Mouse (Mus musculus): ENCODE data around the gene Gdpd4. TPM values are rescaled to one million over a fixed set of nuclear protein-coding genes. Genes with fewer than 3 reads are reported as not detected.

Gene Gdpd4
- total and polyA plus RNA-seq, 3 experiments: not detected

DNA sequence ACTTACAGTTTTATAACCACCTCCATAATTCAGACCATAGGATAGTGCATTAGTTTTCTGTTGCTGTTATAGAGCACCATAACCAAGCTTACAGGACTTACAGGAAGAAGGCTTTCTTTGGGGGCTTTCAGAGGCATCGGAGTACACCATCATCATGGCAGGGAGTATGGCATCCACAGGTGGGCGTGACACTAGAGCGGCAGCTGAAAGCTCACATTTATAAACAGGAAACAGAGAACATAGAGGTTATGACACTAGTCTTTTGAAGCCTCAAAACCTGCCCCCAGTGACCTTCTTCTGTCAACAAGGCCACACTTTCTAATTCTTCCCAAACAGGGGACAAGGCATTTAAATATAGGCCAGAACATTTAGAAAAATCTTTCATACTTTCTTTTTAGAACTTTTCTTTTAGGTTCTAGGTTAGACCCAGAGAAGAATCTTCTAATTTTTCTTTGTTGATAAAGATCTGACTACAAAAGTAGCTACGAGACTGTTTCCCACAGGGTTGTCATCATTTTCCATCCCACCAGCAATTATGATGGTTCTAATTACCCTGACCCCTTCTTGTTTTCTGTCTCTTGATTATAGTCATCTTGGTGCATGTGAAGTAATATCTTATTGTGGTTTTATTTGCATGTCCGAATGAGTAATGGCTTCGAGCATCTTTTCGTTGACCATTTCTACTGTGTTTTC is 41.8 kb upstream of the Gdpd4 start:
- no peak overlapping the region for H3K9ac ChIP-seq (ENCODE audit: control insufficient read depth, low read depth, low read length, poor library complexity, severe bottlenecking)
- no peaks in the 10 kb centered on the region for H3K9me3 ChIP-seq (replicated peaks; ENCODE audit: insufficient read depth, low read length)
- no peaks in the 10 kb centered on the region for H3K4me1 ChIP-seq (ENCODE audit: control insufficient read depth in 1 of 2, insufficient read depth in 2 of 2, low read length in 2 of 2)
- TF ChIP-seq USF1 (IDR thresholded peaks at IDR 0.05; ENCODE audit: low read depth, low read length) (no peak), POLR2A (IDR thresholded peaks at IDR 0.05; ENCODE audit: control insufficient read depth in 1 of 2, insufficient read depth in 1 of 2, low read depth in 1 of 2, low read length in 2 of 2, poor library complexity in 1 of 2) (no peak), TAL1 (IDR thresholded peaks at IDR 0.05; ENCODE audit: low read length) (no peak), RAD21 (IDR thresholded peaks at IDR 0.05; ENCODE audit: low read depth, low read length) (no peak), JUND (IDR thresholded peaks at IDR 0.05; ENCODE audit: low read depth, low read length) (no peak), SMC3 (IDR thresholded peaks at IDR 0.05; ENCODE audit: low read depth, low read length) (no peak), TBP (IDR thresholded peaks at IDR 0.05; ENCODE audit: low read depth, low read length) (no peak), EP300 (IDR thresholded peaks at IDR 0.05; ENCODE audit: low read depth in 1 of 2, low read length in 2 of 2) (no peak), MYC (IDR thresholded peaks at IDR 0.05; ENCODE audit: low read depth, low read length) (no peak), GATA1 (IDR thresholded peaks at IDR 0.05; ENCODE audit: low read depth, low read length) (no peak), MYB (IDR thresholded peaks at IDR 0.05; ENCODE audit: low read depth, low read length) (no peak), NRF1 (IDR thresholded peaks at IDR 0.05; ENCODE audit: insufficient read depth, low read depth, low read length, poor library complexity, severe bottlenecking) (no peak), CTCF (IDR thresholded peaks at IDR 0.05 in 2 of 3, conservative IDR thresholded peaks at IDR 0.05 in 1 of 3; ENCODE audit: control insufficient read depth in 1 of 3, insufficient read depth in 1 of 3, low read depth in 2 of 3, low read length in 3 of 3, poor library complexity in 1 of 3, severe bottlenecking in 1 of 3) (no peak), ZMIZ1 (IDR thresholded peaks at IDR 0.05; ENCODE audit: low read depth, low read length) (no peak), ZC3H11A (IDR thresholded peaks at IDR 0.05; ENCODE audit: low read depth, low read length) (no peak), BHLHE40 (IDR thresholded peaks at IDR 0.05; ENCODE audit: borderline replicate concordance, low read depth, low read length) (no peak), CHD1 (IDR thresholded peaks at IDR 0.05; ENCODE audit: low read depth, low read length) (no peak)
- no peak overlapping the region for H3K4me3 ChIP-seq (ENCODE audit: control insufficient read depth in 1 of 2, insufficient read depth in 1 of 2, low read depth in 2 of 2, low read length in 2 of 2)
- DNase-seq (ENCODE audit: low read depth, low spot score): no peak
- H3K36me3 ChIP-seq (ENCODE audit: control insufficient read depth in 1 of 2, insufficient read depth in 2 of 2, low read length in 2 of 2): no peaks in the 10 kb centered on the region
- no peaks in the 10 kb centered on the region; a peak in 1 of 4 replicates for H3K27me3 ChIP-seq (ENCODE audit: control insufficient read depth in 1 of 2, insufficient read depth in 2 of 2, low read length in 2 of 2)
- no peak overlapping the region for H3K27ac ChIP-seq (ENCODE audit: control insufficient read depth, low read depth, low read length)
- H3K79me2 ChIP-seq (ENCODE audit: control insufficient read depth, insufficient read depth, low read length, poor library complexity): no peaks in the 10 kb centered on the region

DNA sequence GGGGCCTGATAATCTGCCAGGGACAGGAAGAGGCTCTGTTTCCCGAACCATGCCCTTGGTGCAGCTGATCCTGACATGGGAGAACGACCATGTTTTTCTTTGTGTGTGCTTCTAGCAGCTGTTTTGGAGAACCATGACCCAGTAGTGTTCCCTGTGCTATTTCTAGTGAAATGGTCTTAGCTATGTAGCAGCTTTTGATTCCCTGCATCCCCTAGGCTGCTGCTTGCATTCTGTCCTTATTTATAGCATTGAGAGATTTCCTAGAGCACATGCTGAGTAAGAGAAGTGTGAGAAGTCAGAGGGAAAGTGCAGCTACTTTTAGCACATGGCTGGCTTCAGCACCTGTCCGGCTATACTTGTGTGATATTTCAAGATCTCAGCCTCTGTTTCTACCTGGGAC is 8.1 kb upstream of the Gdpd4 start:
- H3K36me3 ChIP-seq (ENCODE audit: control insufficient read depth in 1 of 2, insufficient read depth in 2 of 2, low read length in 2 of 2): no peaks in the 10 kb centered on the region
- no peaks in the 10 kb centered on the region for H3K4me1 ChIP-seq (ENCODE audit: control insufficient read depth in 1 of 2, insufficient read depth in 2 of 2, low read length in 2 of 2)
- TF ChIP-seq ELF1 (IDR thresholded peaks at IDR 0.05; ENCODE audit: low read depth, low read length) (no peak), MAX (IDR thresholded peaks at IDR 0.05; ENCODE audit: low read length) (no peak), POLR2AphosphoS5 (IDR thresholded peaks at IDR 0.05; ENCODE audit: borderline replicate concordance, low read depth, low read length) (no peak), RCOR1 (IDR thresholded peaks at IDR 0.05; ENCODE audit: low read depth, low read length) (no peak), KAT2A (conservative IDR thresholded peaks at IDR 0.05; ENCODE audit: low read depth, low read length) (no peak), CTCF (IDR thresholded peaks at IDR 0.05 in 2 of 3, conservative IDR thresholded peaks at IDR 0.05 in 1 of 3; ENCODE audit: control insufficient read depth in 1 of 3, insufficient read depth in 1 of 3, low read depth in 2 of 3, low read length in 3 of 3, poor library complexity in 1 of 3, severe bottlenecking in 1 of 3) (no peak), POLR2A (IDR thresholded peaks at IDR 0.05; ENCODE audit: control insufficient read depth in 1 of 2, insufficient read depth in 1 of 2, low read depth in 1 of 2, low read length in 2 of 2, poor library complexity in 1 of 2) (no peak), TBP (IDR thresholded peaks at IDR 0.05; ENCODE audit: low read depth, low read length) (no peak), NELFE (IDR thresholded peaks at IDR 0.05; ENCODE audit: low read depth, low read length) (no peak), EP300 (IDR thresholded peaks at IDR 0.05; ENCODE audit: low read depth in 1 of 2, low read length in 2 of 2) (no peak), MYB (IDR thresholded peaks at IDR 0.05; ENCODE audit: low read depth, low read length) (no peak), SIN3A (IDR thresholded peaks at IDR 0.05; ENCODE audit: low read length) (no peak), ZMIZ1 (IDR thresholded peaks at IDR 0.05; ENCODE audit: low read depth, low read length) (no peak), USF2 (IDR thresholded peaks at IDR 0.05; ENCODE audit: borderline replicate concordance in 1 of 2, insufficient read depth in 1 of 2, low read depth in 1 of 2, low read length in 2 of 2) (no peak), MAFK (IDR thresholded peaks at IDR 0.05; ENCODE audit: borderline replicate concordance, low read depth, low read length) (no peak), GABPA (IDR thresholded peaks at IDR 0.05; ENCODE audit: low read depth, low read length) (no peak), MYC (IDR thresholded peaks at IDR 0.05; ENCODE audit: low read depth, low read length) (no peak)
- H3K9ac ChIP-seq (ENCODE audit: control insufficient read depth, low read depth, low read length, poor library complexity, severe bottlenecking): no peak overlapping the region
- no peaks in the 10 kb centered on the region for H3K79me2 ChIP-seq (ENCODE audit: control insufficient read depth, insufficient read depth, low read length, poor library complexity)
- no peak for DNase-seq (ENCODE audit: low read depth, low spot score)
- no peak overlapping the region for H3K27ac ChIP-seq (ENCODE audit: control insufficient read depth, low read depth, low read length)
- H3K4me3 ChIP-seq (ENCODE audit: control insufficient read depth in 1 of 2, insufficient read depth in 1 of 2, low read depth in 2 of 2, low read length in 2 of 2): no peak overlapping the region
- H3K27me3 ChIP-seq (ENCODE audit: control insufficient read depth in 1 of 2, insufficient read depth in 2 of 2, low read length in 2 of 2): no peaks in the 10 kb centered on the region
- H3K9me3 ChIP-seq (replicated peaks; ENCODE audit: insufficient read depth, low read length): no peaks in the 10 kb centered on the region
